Comparison of ENCODE assay signal across 8 mouse cellular contexts in the genomic region with DNA sequence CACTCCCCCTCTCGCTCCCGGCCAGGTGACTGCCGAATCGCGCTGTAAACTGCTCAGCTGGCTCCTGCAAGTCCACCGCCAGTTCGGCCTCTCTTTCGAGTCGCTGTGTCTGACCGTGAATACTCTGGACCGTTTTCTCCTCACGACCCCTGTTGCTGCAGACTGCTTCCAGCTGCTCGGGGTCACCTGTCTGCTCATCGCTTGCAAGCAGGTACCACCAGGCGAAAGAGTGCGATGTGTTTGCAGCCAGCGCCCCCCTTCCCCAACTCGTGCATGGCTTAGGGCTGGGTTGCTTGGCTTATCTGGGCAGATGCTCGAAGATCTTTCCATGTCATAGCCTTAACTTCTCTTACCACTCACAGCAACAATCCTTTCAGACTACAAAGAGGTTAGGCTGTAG. TPM values are rescaled to one million over a fixed set of nuclear protein-coding genes. Genes with fewer than 3 reads are reported as not detected.
DNase-seq lines count a peak whose midpoint lies in the region; ATAC-seq and TF ChIP-seq lines count a peak whose summit lies in the region.

No protein-coding gene starts in this region.

- H3K4me1 ChIP-seq in lung, embryonic 16.5 days (replicated peaks; ENCODE audit: control insufficient read depth, insufficient read depth, low read length), result peaks cover 39% of the 10 kb centered on the region
- H3K4me1 ChIP-seq in forebrain, embryonic 11.5 days (replicated peaks; ENCODE audit: control insufficient read depth, insufficient read depth, low read length), result peaks cover 31% of the 10 kb centered on the region
- H3K4me1 ChIP-seq in limb, embryonic 10.5 days, result peaks cover 61% of the 10 kb centered on the region
- H3K4me1 ChIP-seq in olfactory bulb, adult 2 months (ENCODE audit: control insufficient read depth, insufficient read depth, low read length), result peaks cover 26% of the 10 kb centered on the region

- H3K36me3 ChIP-seq in lung, embryonic 16.5 days (ENCODE audit: control insufficient read depth, insufficient read depth, low read length), result no peaks in the 10 kb centered on the region
- H3K36me3 ChIP-seq in forebrain, embryonic 11.5 days (ENCODE audit: control insufficient read depth, insufficient read depth, low read length), result no peaks in the 10 kb centered on the region
- H3K36me3 ChIP-seq in limb, embryonic 10.5 days, result no peaks in the 10 kb centered on the region

- no peak for TF ChIP-seq CTCF in olfactory bulb, adult 2 months (IDR thresholded peaks at IDR 0.05; ENCODE audit: insufficient read depth, low read depth, low read length)

- peak overlapping the region; percentile 98 for H3K4me2 ChIP-seq in lung, embryonic 16.5 days (ENCODE audit: low read depth, low read length)
- peak overlapping the region; percentile 92; the same call in 1 of the 2 replicates for H3K4me2 ChIP-seq in forebrain, embryonic 11.5 days (ENCODE audit: low read depth, low read length, severe bottlenecking)

- no peak for ATAC-seq in lung, embryonic 16.5 days (ENCODE audit: low read depth)
- ATAC-seq in forebrain, embryonic 11.5 days (replicated peaks; ENCODE audit: low FRiP score), result no peak
- no peak for ATAC-seq in erythroid progenitor cell, adult 5-6 weeks (replicated peaks; ENCODE audit: low FRiP score, poor library complexity, severe bottlenecking)

- H3K4me3 ChIP-seq in lung, embryonic 16.5 days (ENCODE audit: low read length), result peak overlapping the region; percentile 66
- H3K4me3 ChIP-seq in forebrain, embryonic 11.5 days (ENCODE audit: low read depth, low read length), result peak overlapping the region; percentile 43; the same call in 1 of the 2 replicates
- peak overlapping the region; percentile 57 for H3K4me3 ChIP-seq in limb, embryonic 10.5 days
- peak overlapping the region; percentile 26 for H3K4me3 ChIP-seq in olfactory bulb, adult 2 months (ENCODE audit: insufficient read depth, low read depth, low read length)

- no peak for DNase-seq in lung, postnatal 14 days
- peak; percentile 65 for DNase-seq in forebrain, embryonic 11.5 days (ENCODE audit: low spot score)
- peak; percentile 63 for DNase-seq in limb, embryonic 10.5 days (ENCODE audit: low spot score)
- no peak for DNase-seq in right cerebral cortex, adult 2 months (ENCODE audit: low spot score in 2 of 2)
- no peak for DNase-seq in gastrocnemius, postnatal 10 days

- no peak overlapping the region; the same call in 1 of the 2 replicates for H3K9ac ChIP-seq in lung, embryonic 16.5 days (ENCODE audit: low read length)
- no peak overlapping the region for H3K9ac ChIP-seq in forebrain, embryonic 11.5 days (ENCODE audit: low read length)

- H3K9me3 ChIP-seq in lung, embryonic 16.5 days (ENCODE audit: control insufficient read depth, low read length), result no peaks in the 10 kb centered on the region
- H3K9me3 ChIP-seq in forebrain, embryonic 11.5 days (ENCODE audit: control insufficient read depth, low read length), result no peaks in the 10 kb centered on the region
- H3K9me3 ChIP-seq in limb, embryonic 10.5 days (replicated peaks), result no peaks in the 10 kb centered on the region

- under 1% methylated on average over 19 of the region's 19 CpGs for WGBS in lung, embryonic 16.5 days
- under 1% methylated on average over 19 of the region's 19 CpGs for WGBS in forebrain, embryonic 11.5 days
- WGBS in limb, embryonic 10.5 days, result 2% methylated on average over 19 of the region's 19 CpGs
- under 1% methylated on average over 19 of the region's 19 CpGs for WGBS in olfactory bulb, adult 2 months

- no peak overlapping the region for H3K27ac ChIP-seq in lung, embryonic 16.5 days (ENCODE audit: low read length)
- no peak overlapping the region for H3K27ac ChIP-seq in forebrain, embryonic 11.5 days (ENCODE audit: low read depth, low read length)
- H3K27ac ChIP-seq in limb, embryonic 10.5 days, result no peak overlapping the region
- H3K27ac ChIP-seq in olfactory bulb, adult 2 months (ENCODE audit: insufficient read depth, low read depth, low read length), result no peak overlapping the region

- peaks cover 65% of the 10 kb centered on the region for H3K27me3 ChIP-seq in lung, embryonic 16.5 days (ENCODE audit: control insufficient read depth, insufficient read depth, low read depth, low read length)
- peaks cover 73% of the 10 kb centered on the region for H3K27me3 ChIP-seq in forebrain, embryonic 11.5 days (ENCODE audit: control insufficient read depth, insufficient read depth, low read length)
- peaks cover 95% of the 10 kb centered on the region for H3K27me3 ChIP-seq in limb, embryonic 10.5 days (ENCODE audit: low read depth, poor library complexity, severe bottlenecking)

- no peak for TF ChIP-seq POLR2A in olfactory bulb, adult 2 months (IDR thresholded peaks at IDR 0.05; ENCODE audit: insufficient read depth, low read depth, low read length)

RNA-seq across cellular contexts. Expression of a gene that starts 1.3 kb away (rescaled TPM):
- 15.3 and 16.7 TPM in 2 replicates for polyA plus RNA-seq in lung, embryonic 16.5 days (2015; fragmentation: Nextera tagmentation; extraction: Ambion mirVana)
- 5.3 and 7.3 TPM in 2 replicates for polyA plus RNA-seq in forebrain, embryonic 11.5 days (2014; fragmentation: Nextera tagmentation; extraction: Ambion mirVana)
- 0.20 TPM in 1 of 2 replicates, not detected in the other for polyA plus RNA-seq in limb, embryonic 10.5 days (2016; fragmentation: Nextera tagmentation; extraction: Ambion mirVana)
- not detected in 2 replicates for polyA plus RNA-seq in olfactory bulb, adult 2 months (2012; ENCODE audit: insufficient read depth, insufficient read length, low replicate concordance, missing spikeins)
- total RNA-seq in erythroid progenitor cell, adult 5-6 weeks (2015; ENCODE audit: low replicate concordance), result 0.42 and 3.2 TPM in 2 replicates
- not detected in 2 replicates for total RNA-seq in erythroid progenitor cell, adult 5-6 weeks (2017; ENCODE audit: low replicate concordance)
- total RNA-seq in gastrocnemius, postnatal 10 days (2021), result under 1 TPM; 0.21 to 0.23 TPM

RNA-seq across cellular contexts. Expression of a gene that starts 4.8 kb away (rescaled TPM):
- polyA plus RNA-seq in lung, embryonic 16.5 days (2015; fragmentation: Nextera tagmentation; extraction: Ambion mirVana), result 9.3 and 9.9 TPM in 2 replicates
- 3.4 TPM in 2 replicates for polyA plus RNA-seq in forebrain, embryonic 11.5 days (2014; fragmentation: Nextera tagmentation; extraction: Ambion mirVana)
- polyA plus RNA-seq in limb, embryonic 10.5 days (2016; fragmentation: Nextera tagmentation; extraction: Ambion mirVana), result not detected in 2 replicates
- polyA plus RNA-seq in olfactory bulb, adult 2 months (2012; ENCODE audit: insufficient read depth, insufficient read length, low replicate concordance, missing spikeins), result not detected in 2 replicates
- not detected in 2 replicates for total RNA-seq in erythroid progenitor cell, adult 5-6 weeks (2015; ENCODE audit: low replicate concordance)
- not detected in 2 replicates for total RNA-seq in erythroid progenitor cell, adult 5-6 weeks (2017; ENCODE audit: low replicate concordance)
- not detected for total RNA-seq in gastrocnemius, postnatal 10 days (2021)

RNA-seq across cellular contexts. Expression of a gene that starts 46.0 kb away (rescaled TPM):
- 4.6 and 5.4 TPM in 2 replicates for polyA plus RNA-seq in lung, embryonic 16.5 days (2015; fragmentation: Nextera tagmentation; extraction: Ambion mirVana)
- 0.57 and 0.73 TPM in 2 replicates for polyA plus RNA-seq in forebrain, embryonic 11.5 days (2014; fragmentation: Nextera tagmentation; extraction: Ambion mirVana)
- not detected in 2 replicates for polyA plus RNA-seq in limb, embryonic 10.5 days (2016; fragmentation: Nextera tagmentation; extraction: Ambion mirVana)
- polyA plus RNA-seq in olfactory bulb, adult 2 months (2012; ENCODE audit: insufficient read depth, insufficient read length, low replicate concordance, missing spikeins), result not detected in 2 replicates
- total RNA-seq in erythroid progenitor cell, adult 5-6 weeks (2015; ENCODE audit: low replicate concordance), result not detected in 2 replicates
- not detected in 2 replicates for total RNA-seq in erythroid progenitor cell, adult 5-6 weeks (2017; ENCODE audit: low replicate concordance)
- total RNA-seq in gastrocnemius, postnatal 10 days (2021), result not detected

RNA-seq across cellular contexts. Expression of a gene that starts 57.3 kb away (rescaled TPM):
- 169 and 172 TPM in 2 replicates for polyA plus RNA-seq in lung, embryonic 16.5 days (2015; fragmentation: Nextera tagmentation; extraction: Ambion mirVana)
- 89.4 and 92.9 TPM in 2 replicates for polyA plus RNA-seq in forebrain, embryonic 11.5 days (2014; fragmentation: Nextera tagmentation; extraction: Ambion mirVana)
- 87.5 and 98.7 TPM in 2 replicates for polyA plus RNA-seq in limb, embryonic 10.5 days (2016; fragmentation: Nextera tagmentation; extraction: Ambion mirVana)
- polyA plus RNA-seq in olfactory bulb, adult 2 months (2012; ENCODE audit: insufficient read depth, insufficient read length, low replicate concordance, missing spikeins), result not detected in 2 replicates
- total RNA-seq in erythroid progenitor cell, adult 5-6 weeks (2015; ENCODE audit: low replicate concordance), result 5.4 TPM in 1 of 2 replicates, not detected in the other
- total RNA-seq in erythroid progenitor cell, adult 5-6 weeks (2017; ENCODE audit: low replicate concordance), result 3.9 TPM in 1 of 2 replicates, not detected in the other
- 10 to 100 TPM; 36.2 to 43.7 TPM for total RNA-seq in gastrocnemius, postnatal 10 days (2021)

Comparison
In these comparisons a context has a peak if more than half of its experiments do, and no peak if none do; other contexts are left out.
1. DNase-seq: peak in forebrain, embryonic 11.5 days (single experiment) and limb, embryonic 10.5 days (single experiment); none in lung, postnatal 14 days (single experiment), right cerebral cortex, adult 2 months (0 of 2) and gastrocnemius, postnatal 10 days (single experiment).
2. Peak in every context shown above with its lines, with median percentiles within 50 percentile points of each other: H3K4me3 ChIP-seq.